Mouse (Mus musculus) midbrain, embryonic 11.5 days (tissue): ENCODE results near the gene Mrpl41. TPM values are rescaled to one million over a fixed set of nuclear protein-coding genes. Genes with fewer than 3 reads are reported as not detected.
A peak's percentile ranks its signal among the peaks of the same experiment; 100 is the strongest.
"Not testable (repeated sequence)": the region's sequence is repeated elsewhere in the genome, so short reads cannot be mapped to it uniquely, and the experiment has no call there.

Experiments
- ATAC-seq: fragments of 200-750 bp; cut with Nextera tagmentation; 2 replicates; pipeline ENCODE4 v1.8.0; 2017; ENCODE audit warnings: moderate TSS enrichment, moderate library complexity; ENCODE audit not compliant: low FRiP score
- DNase-seq: peaks from one replicate; pipeline ENCODE4 v3.0.0; 2015; ENCODE audit warnings: low spot score; ENCODE audit errors: missing footprints
- H3K27ac ChIP-seq: fragments of 300-500 bp; sonication (generic); 2 replicates; pipeline ENCODE4 v1.5.1; 2014; ENCODE audit warnings: low read depth, low read length
- H3K27me3 ChIP-seq: fragments of 300-500 bp; sonication (generic); 2 replicates; pipeline ENCODE4 v1.6.1; 2014; ENCODE audit warnings: mild to moderate bottlenecking, low read length, moderate library complexity, mixed read lengths; ENCODE audit not compliant: control insufficient read depth, insufficient read depth
- H3K36me3 ChIP-seq: fragments of 300-500 bp; sonication (generic); 2 replicates; pipeline ENCODE4 v1.6.1; 2014; ENCODE audit warnings: mild to moderate bottlenecking, low read length, moderate library complexity, mixed read lengths; ENCODE audit not compliant: control insufficient read depth, insufficient read depth
- H3K4me1 ChIP-seq: fragments of 300-500 bp; sonication (generic); 2 replicates; pipeline ENCODE4 v1.6.1; 2014; ENCODE audit warnings: low read length; ENCODE audit not compliant: control insufficient read depth, insufficient read depth
- H3K4me2 ChIP-seq: fragments of 300-500 bp; sonication (generic); 2 replicates; pipeline ENCODE4 v1.6.1; 2014; ENCODE audit warnings: mild to moderate bottlenecking, moderate library complexity
- H3K4me3 ChIP-seq: fragments of 300-500 bp; sonication (generic); 2 replicates; pipeline ENCODE4 v1.5.1; 2014; ENCODE audit warnings: low read depth, low read length
- H3K9ac ChIP-seq: fragments of 300-500 bp; sonication (generic); 2 replicates; pipeline ENCODE4 v1.6.1; 2014; ENCODE audit warnings: low read length
- H3K9me3 ChIP-seq: fragments of 300-500 bp; sonication (generic); 2 replicates; pipeline ENCODE4 v1.6.1; 2016; ENCODE audit warnings: low read length; ENCODE audit not compliant: control insufficient read depth
- WGBS: fragments of 180-500 bp; shearing (Covaris S2); extraction: QIAGEN DNeasy Blood & Tissue Kit; methylation state at CpG from one replicate; pipeline ENCODE4 v1.1.7; 2014; 5-methylcytosine and 5-hydroxymethylcytosine counted together
- polyA plus RNA-seq: library from polyadenylated mRNA; unstranded; fragments of >200 nt; fragmentation: Nextera tagmentation; extraction: Ambion mirVana; gene quantifications from 2 replicates; pipeline ENCODE4 v1.2.1, GENCODE M21; 2014

Mrpl41 gene
- polyA plus RNA-seq, 1 experiment from 2014 or later = 154 TPM

DNA sequence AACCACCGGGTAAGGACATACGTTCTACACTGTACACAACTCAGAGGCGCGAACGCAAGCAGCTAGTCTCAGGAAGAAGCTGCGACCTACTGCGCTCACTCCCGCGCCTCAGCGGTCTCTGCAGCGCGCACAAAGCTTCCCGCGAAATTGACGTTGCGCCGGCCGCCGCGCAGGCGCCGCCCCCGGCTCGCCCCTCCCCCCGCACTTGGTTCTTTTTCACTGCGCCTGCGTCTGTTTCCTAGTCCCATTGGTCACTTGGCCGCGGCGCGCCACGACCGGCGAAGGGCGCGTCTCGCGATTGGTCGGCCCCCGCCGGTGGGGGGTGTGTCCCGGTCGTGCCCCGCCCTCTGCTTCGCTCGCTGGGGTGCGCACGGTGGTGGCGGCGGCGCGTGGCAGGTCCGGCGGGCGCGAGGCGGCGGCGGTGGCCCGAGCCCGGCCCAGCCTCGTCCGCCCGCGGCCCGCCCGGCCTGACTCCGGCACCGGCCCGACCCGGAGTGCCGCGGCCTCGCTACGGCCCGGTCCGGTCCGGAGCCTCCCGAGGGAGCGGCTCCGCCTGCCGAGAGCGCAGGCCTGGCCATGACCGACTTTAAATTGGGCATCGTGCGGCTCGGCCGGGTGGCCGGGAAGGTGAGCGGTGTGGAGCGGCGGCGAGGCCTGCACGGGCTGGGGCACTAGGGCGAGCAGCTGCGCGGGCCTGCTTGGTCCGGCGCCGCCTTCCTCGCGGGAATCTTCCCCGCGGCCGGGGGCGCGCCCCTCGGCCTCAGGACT, 25.3 kb downstream of the Mrpl41 start, which contains the start of gene Zmynd19:
Gene Zmynd19 (plus strand): TSS at position 372 of the 768 bp plus-strand sequence.
- peak within 1 kb of the TSS; percentile 93 for H3K9ac ChIP-seq
- H3K9me3 ChIP-seq = no peaks in the 10 kb centered on the region
- peak within 1 kb of the TSS; percentile 52 for H3K4me2 ChIP-seq
- under 1% methylated on average over 95 of the region's 108 CpGs for whole genome bisulfite sequencing
- peak within 1 kb of the TSS; percentile 96 for H3K4me3 ChIP-seq
- peaks cover 15% of the 10 kb centered on the region for H3K4me1 ChIP-seq
- ATAC-seq = peak; percentile 99
- H3K27ac ChIP-seq = peak within 1 kb of the TSS; percentile 35; the same call in 1 of the 2 replicates
- H3K27me3 ChIP-seq = no peaks in the 10 kb centered on the region
- DNase-seq = peak; percentile 99
- peaks cover 4% of the 10 kb centered on the region; the same call in 1 of the 2 replicates for H3K36me3 ChIP-seq

DNA sequence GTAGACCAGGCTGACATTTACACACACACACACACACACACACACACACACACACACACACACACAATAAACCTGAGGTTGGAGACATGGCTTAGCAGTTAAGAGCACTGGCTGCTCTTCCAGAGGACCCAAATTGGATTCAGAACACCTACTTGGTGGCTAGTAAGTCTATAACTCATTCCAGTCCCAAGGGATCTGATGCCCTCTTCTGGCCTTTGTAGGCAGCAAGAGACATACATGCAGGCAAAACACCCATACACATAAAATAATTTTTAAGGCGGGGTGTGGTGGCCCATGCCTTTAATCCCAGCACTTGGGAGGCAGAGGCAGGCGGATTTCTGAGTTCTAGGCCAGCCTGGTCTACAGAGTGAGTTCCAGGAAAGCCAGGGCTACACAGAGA, 30.6 kb downstream of the Mrpl41 start:
- not testable (repeated sequence) for DNase-seq, H3K27ac ChIP-seq, H3K27me3 ChIP-seq, H3K4me1 ChIP-seq, H3K9ac ChIP-seq, ATAC-seq, H3K9me3 ChIP-seq, H3K4me2 ChIP-seq, H3K4me3 ChIP-seq, H3K36me3 ChIP-seq
- 52% methylated on average over 2 of the region's 2 CpGs for WGBS

DNA sequence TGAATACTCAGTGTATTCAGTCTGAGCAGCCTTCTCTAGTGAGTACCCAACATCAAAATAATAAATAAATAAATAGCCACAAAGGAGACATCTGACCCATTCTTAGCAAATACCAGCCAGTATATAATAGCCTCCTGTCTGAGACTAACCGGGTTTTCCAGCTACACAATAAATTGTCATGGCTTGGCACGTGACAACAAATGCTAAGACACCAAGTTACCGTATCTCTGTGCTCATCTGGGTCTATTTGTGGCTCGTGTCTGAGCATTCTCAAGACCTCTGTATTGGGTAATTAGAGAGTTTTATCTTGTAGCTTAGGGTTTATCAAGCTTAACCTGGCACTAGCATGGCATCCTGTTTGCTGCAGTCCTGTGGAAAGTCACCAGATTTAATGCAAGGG, 32.8 kb downstream of the Mrpl41 start:
- DNase-seq (no peak), ATAC-seq (no peak)
- Histone ChIP-seq H3K4me3 (no peak overlapping the region), H3K4me1 (no peaks in the 10 kb centered on the region), H3K27me3 (no peaks in the 10 kb centered on the region), H3K9ac (no peak overlapping the region), H3K4me2 (no peak overlapping the region), H3K27ac (no peak overlapping the region), H3K9me3 (no peaks in the 10 kb centered on the region), H3K36me3 (no peaks in the 10 kb centered on the region)
- WGBS = 85% methylated on average over 4 of the region's 4 CpGs

DNA sequence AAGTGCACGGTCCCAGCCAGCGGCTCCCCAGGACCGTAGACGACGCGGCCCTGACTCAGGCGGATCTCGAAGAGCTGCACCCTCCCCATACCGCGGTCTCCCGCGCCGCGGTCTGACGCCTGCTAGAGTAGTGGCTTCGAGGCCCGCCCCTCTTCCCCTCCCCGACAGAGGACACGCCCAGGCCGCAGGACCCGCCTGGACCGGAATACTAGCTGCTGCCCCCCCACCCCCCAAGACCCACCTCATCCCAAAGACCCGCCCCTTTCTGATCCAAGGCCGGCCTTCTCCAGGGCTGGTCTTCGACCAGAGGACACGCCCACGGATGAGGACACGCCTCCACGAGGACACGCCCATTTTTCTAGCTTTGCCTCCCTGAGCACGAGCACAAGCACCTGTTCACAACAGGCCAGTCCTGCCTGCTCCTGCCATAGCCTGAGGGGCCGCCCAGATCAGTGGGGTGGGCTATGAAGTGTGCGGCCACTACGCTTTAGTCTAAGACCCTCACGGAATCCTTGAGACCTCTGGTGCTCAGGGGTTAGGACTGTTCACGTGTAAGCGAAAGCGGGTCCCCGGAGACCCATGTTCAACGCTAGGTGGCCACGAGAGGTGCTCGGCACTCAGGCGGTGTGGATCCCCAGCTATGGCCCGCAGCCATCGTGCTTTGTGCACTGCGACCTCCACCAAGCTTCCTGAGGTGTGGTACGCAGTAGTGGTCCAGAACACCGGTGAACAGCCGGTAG, 39.7 kb downstream of the Mrpl41 start, which contains the start of gene Arrdc1:
Gene Arrdc1 (minus strand): TSS at position 196 of the 740 bp plus-strand sequence.
- H3K36me3 ChIP-seq = no peaks in the 10 kb centered on the region
- peak within 1 kb of the TSS; percentile 52 for H3K4me3 ChIP-seq
- under 1% methylated on average over 44 of the region's 49 CpGs for WGBS
- peaks cover 8% of the 10 kb centered on the region; the same call in 1 of the 2 replicates for H3K27me3 ChIP-seq
- H3K9me3 ChIP-seq = no peaks in the 10 kb centered on the region
- no peak within 1 kb of the TSS for H3K27ac ChIP-seq
- 0 out of 2 replicates have a peak, but pooled peaks cover 4% of the 10 kb centered on the region for H3K4me1 ChIP-seq
- peak within 1 kb of the TSS; percentile 65 for H3K9ac ChIP-seq
- DNase-seq (peak; percentile 99), ATAC-seq (peak; percentile 95)
- H3K4me2 ChIP-seq = peak within 1 kb of the TSS; percentile 81

DNA sequence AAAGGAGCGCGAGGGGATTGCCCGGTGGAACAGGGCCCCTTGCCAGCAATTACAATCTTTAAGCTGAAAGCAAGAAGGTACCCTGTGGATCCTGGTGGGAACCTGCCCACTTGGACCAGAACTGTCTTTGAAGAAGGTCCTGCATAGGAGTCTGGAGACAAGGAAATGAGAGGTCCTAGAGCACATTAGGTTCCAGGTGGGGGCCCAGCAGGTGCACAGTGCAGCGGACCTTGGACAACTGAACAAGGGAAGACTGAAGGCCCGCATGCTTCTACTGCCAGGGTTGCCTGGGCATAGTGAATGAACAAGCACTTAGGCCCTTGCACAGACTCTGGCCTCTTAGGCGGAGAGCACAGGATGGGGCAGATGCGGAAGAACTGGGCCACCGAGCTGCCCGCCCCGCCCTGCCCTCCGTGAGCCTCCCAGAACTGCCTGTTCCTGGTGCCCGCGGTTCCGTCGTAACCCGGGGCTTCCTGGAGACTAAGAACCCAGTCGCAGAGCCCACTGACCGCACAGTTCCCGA, 40.4 kb downstream of the Mrpl41 start:
- Histone ChIP-seq H3K27ac (no peak overlapping the region), H3K4me2 (peak overlapping the region; percentile 81), H3K4me1 (0 out of 2 replicates have a peak, but pooled peaks cover 4% of the 10 kb centered on the region), H3K36me3 (no peaks in the 10 kb centered on the region), H3K27me3 (peaks cover 8% of the 10 kb centered on the region; the same call in 1 of the 2 replicates), H3K9me3 (no peaks in the 10 kb centered on the region), H3K9ac (peak overlapping the region; percentile 65), H3K4me3 (peak overlapping the region; percentile 52)
- 5% methylated on average over 19 of the region's 19 CpGs for WGBS
- ATAC-seq (peak; percentile 11; the same call in 1 of the 2 replicates), DNase-seq (peak; percentile 85)

DNA sequence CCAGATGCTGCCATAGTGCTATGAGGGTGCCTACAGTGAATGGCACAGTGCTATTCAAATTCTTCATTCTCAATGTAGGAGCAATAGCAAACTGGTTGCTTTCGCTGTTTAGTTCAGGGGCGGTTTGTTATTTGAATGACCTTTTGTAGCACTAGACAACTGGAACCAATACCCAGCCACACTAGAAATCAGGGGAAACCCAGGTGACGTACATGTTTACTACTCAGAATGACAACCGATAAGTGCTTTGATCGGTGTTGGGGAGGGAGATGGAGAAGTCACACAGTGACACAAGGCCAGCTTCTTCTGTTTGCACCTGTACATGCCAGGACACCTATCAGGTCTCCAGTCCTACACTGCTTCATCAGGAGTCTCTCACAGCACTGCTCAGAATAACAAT, 45.3 kb downstream of the Mrpl41 start:
- Histone ChIP-seq H3K9me3 (no peaks in the 10 kb centered on the region), H3K27ac (no peak overlapping the region), H3K9ac (no peak overlapping the region), H3K36me3 (no peaks in the 10 kb centered on the region), H3K4me3 (no peak overlapping the region), H3K27me3 (peaks cover 8% of the 10 kb centered on the region; the same call in 1 of the 2 replicates), H3K4me1 (0 out of 2 replicates have a peak, but pooled peaks cover 2% of the 10 kb centered on the region), H3K4me2 (no peak overlapping the region)
- DNase-seq (no peak), ATAC-seq (no peak)
- WGBS = 93% methylated on average over 5 of the region's 5 CpGs

DNA sequence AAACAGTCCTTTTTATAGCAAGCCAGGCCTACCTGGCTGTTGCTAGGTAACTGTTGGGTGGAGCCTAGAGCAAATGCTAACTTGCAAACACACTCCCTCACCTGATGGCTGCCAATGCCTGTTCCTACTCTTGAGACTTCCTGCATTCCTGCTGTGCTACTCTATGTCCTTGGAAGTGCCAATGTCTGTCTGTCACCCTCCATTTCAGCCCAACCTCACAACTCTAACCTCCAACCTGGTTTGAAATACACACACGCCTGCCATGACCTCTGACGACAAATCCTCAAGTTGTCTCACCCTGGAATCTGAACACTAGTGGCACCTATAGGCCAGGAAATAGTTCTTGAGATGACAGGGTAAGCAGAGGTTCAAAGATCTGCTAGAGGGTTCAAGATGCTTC, 45.8 kb downstream of the Mrpl41 start:
- H3K9me3 ChIP-seq = no peaks in the 10 kb centered on the region
- WGBS = 58% methylated on average over 2 of the region's 2 CpGs
- no peak for ATAC-seq

DNA sequence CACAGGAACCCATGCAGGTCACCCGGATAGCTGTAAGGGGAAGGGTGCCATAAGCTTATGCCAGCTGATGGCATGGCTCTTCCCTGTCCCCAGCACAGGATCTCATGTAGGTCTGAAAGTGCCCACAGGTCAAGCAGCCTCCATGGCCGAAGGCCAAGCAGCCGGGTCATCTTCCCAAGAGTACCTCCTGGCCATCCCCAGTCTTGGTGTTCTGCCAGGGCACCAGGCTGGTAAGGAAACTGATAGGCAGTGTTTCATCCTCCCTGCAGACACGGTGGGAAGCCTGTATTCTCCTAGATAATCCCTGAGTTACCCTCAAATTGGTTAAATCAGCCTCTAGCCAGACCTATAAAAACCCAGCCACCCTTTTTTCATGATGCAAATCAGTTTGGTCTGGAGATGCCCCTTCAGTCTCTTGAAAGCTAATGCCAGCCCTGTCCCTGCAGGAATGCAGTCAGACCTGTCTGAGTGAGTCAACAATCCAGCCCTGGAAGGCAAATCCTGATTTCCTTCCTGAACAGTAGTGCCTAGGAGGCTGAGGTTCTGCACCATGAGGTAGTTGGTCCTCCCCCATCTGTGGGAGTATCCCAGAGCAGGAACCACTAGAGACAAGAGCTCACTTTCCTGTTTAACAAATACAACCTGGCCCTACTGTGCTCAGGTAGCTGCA, 47.0 kb downstream of the Mrpl41 start:
- WGBS = 63% methylated on average over 4 of the region's 4 CpGs
- DNase-seq (no peak), ATAC-seq (no peak)
- no peaks in the 10 kb centered on the region for H3K9me3 ChIP-seq
- no peak overlapping the region for H3K4me3 ChIP-seq
- H3K4me1 ChIP-seq = no peaks in the 10 kb centered on the region
- no peak overlapping the region for H3K9ac ChIP-seq
- H3K27ac ChIP-seq = no peak overlapping the region
- H3K36me3 ChIP-seq = no peaks in the 10 kb centered on the region
- no peaks in the 10 kb centered on the region for H3K27me3 ChIP-seq
- H3K4me2 ChIP-seq = no peak overlapping the region

More for the DNA sequence above, 45.8 kb downstream of the Mrpl41 start:
- no peak overlapping the region for H3K4me2 ChIP-seq
- no peaks in the 10 kb centered on the region for H3K4me1 ChIP-seq
- no peak overlapping the region for H3K4me3 ChIP-seq
- H3K36me3 ChIP-seq = no peaks in the 10 kb centered on the region
- peaks cover 4% of the 10 kb centered on the region; the same call in 1 of the 2 replicates for H3K27me3 ChIP-seq
- no peak overlapping the region for H3K27ac ChIP-seq
- no peak for DNase-seq
- no peak overlapping the region for H3K9ac ChIP-seq
